Mouse (Mus musculus) erythroblast, embryonic 14.5 days (primary cell): ENCODE data around the gene Wwox.

ENCODE experiments used
- GATA1 ChIP-seq: IDR thresholded peaks from 2 replicates; pipeline ENCODE4 v1.6.1; 2012; ENCODE audit warnings: low read length, inconsistent platforms, mixed read lengths
- TAL1 ChIP-seq: IDR thresholded peaks from 3 replicates; pipeline ENCODE4 v1.6.1; 2012; ENCODE audit warnings: low read length, inconsistent platforms, mixed read lengths

DNA sequence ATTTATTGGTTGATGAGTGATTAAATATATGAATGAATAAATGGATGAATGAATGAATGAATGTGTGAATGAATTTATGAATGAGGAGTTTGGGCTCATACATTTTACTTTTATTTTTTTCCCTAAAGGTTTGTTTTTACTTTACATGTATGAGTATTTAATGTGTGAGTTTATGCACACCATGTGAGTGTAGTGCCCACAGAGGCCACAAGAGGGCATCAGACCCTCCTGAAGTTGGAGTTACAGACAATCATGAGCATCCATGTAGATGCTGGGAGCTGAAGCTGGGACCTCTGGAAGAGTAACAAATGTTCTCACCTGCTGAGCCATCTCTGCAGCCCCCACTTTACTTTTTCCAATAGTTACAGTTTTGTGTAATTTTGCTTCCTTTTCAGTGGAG lies 648.7 kb downstream of the Wwox start:
- TF ChIP-seq GATA1 (no peak), TAL1 (no peak)
